Mouse (Mus musculus): ENCODE data around the gene P3h2. TPM values are rescaled to one million over a fixed set of nuclear protein-coding genes. Genes with fewer than 3 reads are reported as not detected.

The P3h2 gene
- 0.62 and 0.75 TPM in 2 replicates for polyA plus RNA-seq (2015; fragmentation: Nextera tagmentation; extraction: Ambion mirVana)

GRCm38 (mm10) chr16:26105115-26105974 lies at the start of gene P3h2:
P3h2 (minus strand) TSS chr16:26105784.
- Histone ChIP-seq H3K27me3 (ENCODE audit: control insufficient read depth, insufficient read depth, low read depth, low read length) (peaks cover 2% of the 10 kb centered on the region; the same call in 1 of the 2 replicates), H3K27ac (ENCODE audit: low read length) (peak within 1 kb of the TSS; percentile 61), H3K4me1 (ENCODE audit: control insufficient read depth, insufficient read depth, low read length) (peaks cover 4% of the 10 kb centered on the region; the same call in 1 of the 2 replicates), H3K4me3 (ENCODE audit: low read depth, low read length) (peak within 1 kb of the TSS; percentile 81), H3K4me2 (ENCODE audit: low read length) (peak within 1 kb of the TSS; percentile 89), H3K9ac (ENCODE audit: low read depth, low read length) (peak within 1 kb of the TSS; percentile 86), H3K36me3 (ENCODE audit: control insufficient read depth, insufficient read depth, low read length) (no peaks in the 10 kb centered on the region), H3K9me3 (replicated peaks; ENCODE audit: control insufficient read depth, low read length, poor library complexity, severe bottlenecking) (no peaks in the 10 kb centered on the region)
- under 1% methylated on average over 84 of the region's 101 CpGs for WGBS
- ATAC-seq, result peak; percentile 96

GRCm38 (mm10) chr16:26152258-26152657 lies 46.7 kb upstream of the P3h2 start:
- Histone ChIP-seq H3K9me3 (replicated peaks; ENCODE audit: control insufficient read depth, low read length, poor library complexity, severe bottlenecking) (no peaks in the 10 kb centered on the region), H3K4me1 (ENCODE audit: control insufficient read depth, insufficient read depth, low read length) (no peaks in the 10 kb centered on the region), H3K27ac (ENCODE audit: low read length) (no peak overlapping the region), H3K36me3 (ENCODE audit: control insufficient read depth, insufficient read depth, low read length) (no peaks in the 10 kb centered on the region), H3K4me2 (ENCODE audit: low read length) (no peak overlapping the region), H3K4me3 (ENCODE audit: low read depth, low read length) (no peak overlapping the region), H3K27me3 (ENCODE audit: control insufficient read depth, insufficient read depth, low read depth, low read length) (no peaks in the 10 kb centered on the region), H3K9ac (ENCODE audit: low read depth, low read length) (no peak overlapping the region)
- ATAC-seq, result no peak
- 90% methylated on average over 2 of the region's 2 CpGs for WGBS

GRCm38 (mm10) chr16:26150943-26151342 lies 45.4 kb upstream of the P3h2 start:
- Histone ChIP-seq H3K4me3 (ENCODE audit: low read depth, low read length) (no peak overlapping the region), H3K4me1 (ENCODE audit: control insufficient read depth, insufficient read depth, low read length) (no peaks in the 10 kb centered on the region), H3K4me2 (ENCODE audit: low read length) (no peak overlapping the region), H3K27me3 (ENCODE audit: control insufficient read depth, insufficient read depth, low read depth, low read length) (no peaks in the 10 kb centered on the region), H3K27ac (ENCODE audit: low read length) (no peak overlapping the region), H3K9ac (ENCODE audit: low read depth, low read length) (no peak overlapping the region), H3K9me3 (replicated peaks; ENCODE audit: control insufficient read depth, low read length, poor library complexity, severe bottlenecking) (no peaks in the 10 kb centered on the region), H3K36me3 (ENCODE audit: control insufficient read depth, insufficient read depth, low read length) (no peaks in the 10 kb centered on the region)
- ATAC-seq, result no peak
- 69% methylated on average over 1 of the region's 1 CpGs for WGBS

GRCm38 (mm10) chr16:26146853-26147252 lies 41.3 kb upstream of the P3h2 start:
- no peaks in the 10 kb centered on the region for H3K9me3 ChIP-seq (replicated peaks; ENCODE audit: control insufficient read depth, low read length, poor library complexity, severe bottlenecking)
- 100% methylated on average over 1 of the region's 1 CpGs for WGBS
- no peaks in the 10 kb centered on the region for H3K27me3 ChIP-seq (ENCODE audit: control insufficient read depth, insufficient read depth, low read depth, low read length)
- H3K27ac ChIP-seq (ENCODE audit: low read length), result no peak overlapping the region
- H3K4me2 ChIP-seq (ENCODE audit: low read length), result no peak overlapping the region
- no peaks in the 10 kb centered on the region for H3K36me3 ChIP-seq (ENCODE audit: control insufficient read depth, insufficient read depth, low read length)
- no peaks in the 10 kb centered on the region for H3K4me1 ChIP-seq (ENCODE audit: control insufficient read depth, insufficient read depth, low read length)
- no peak overlapping the region for H3K4me3 ChIP-seq (ENCODE audit: low read depth, low read length)
- no peak for ATAC-seq
- no peak overlapping the region for H3K9ac ChIP-seq (ENCODE audit: low read depth, low read length)

- H3K4me2 ChIP-seq (ENCODE audit: low read length), result no peak overlapping the region
- no peak overlapping the region for H3K4me3 ChIP-seq (ENCODE audit: low read depth, low read length)
- no peaks in the 10 kb centered on the region for H3K4me1 ChIP-seq (ENCODE audit: control insufficient read depth, insufficient read depth, low read length)
- no peak overlapping the region for H3K27ac ChIP-seq (ENCODE audit: low read length)
- no peaks in the 10 kb centered on the region for H3K9me3 ChIP-seq (replicated peaks; ENCODE audit: control insufficient read depth, low read length, poor library complexity, severe bottlenecking)
- WGBS, result 92% methylated on average over 1 of the region's 1 CpGs
- no peak overlapping the region for H3K9ac ChIP-seq (ENCODE audit: low read depth, low read length)
- H3K27me3 ChIP-seq (ENCODE audit: control insufficient read depth, insufficient read depth, low read depth, low read length), result no peaks in the 10 kb centered on the region
- no peaks in the 10 kb centered on the region for H3K36me3 ChIP-seq (ENCODE audit: control insufficient read depth, insufficient read depth, low read length)
- no peak for ATAC-seq
Observed at GRCm38 (mm10) chr16:26131126-26131525, 25.5 kb upstream of the P3h2 start.

- Histone ChIP-seq H3K27me3 (ENCODE audit: control insufficient read depth, insufficient read depth, low read depth, low read length) (peaks cover 2% of the 10 kb centered on the region; the same call in 1 of the 2 replicates), H3K9ac (ENCODE audit: low read depth, low read length) (no peak overlapping the region), H3K27ac (ENCODE audit: low read length) (no peak overlapping the region), H3K36me3 (ENCODE audit: control insufficient read depth, insufficient read depth, low read length) (no peaks in the 10 kb centered on the region), H3K4me1 (ENCODE audit: control insufficient read depth, insufficient read depth, low read length) (peaks cover 4% of the 10 kb centered on the region; the same call in 1 of the 2 replicates), H3K4me2 (ENCODE audit: low read length) (no peak overlapping the region), H3K9me3 (replicated peaks; ENCODE audit: control insufficient read depth, low read length, poor library complexity, severe bottlenecking) (no peaks in the 10 kb centered on the region), H3K4me3 (ENCODE audit: low read depth, low read length) (no peak overlapping the region)
- no peak for ATAC-seq
- 73% methylated on average over 5 of the region's 5 CpGs for WGBS
Observed at GRCm38 (mm10) chr16:26106618-26107017, 1.0 kb upstream of the P3h2 start.

- H3K27ac ChIP-seq (ENCODE audit: low read length), result peak overlapping the region; percentile 61; the same call in 1 of the 2 replicates
- peaks cover 4% of the 10 kb centered on the region; the same call in 1 of the 2 replicates for H3K4me1 ChIP-seq (ENCODE audit: control insufficient read depth, insufficient read depth, low read length)
- peak overlapping the region; percentile 81 for H3K4me3 ChIP-seq (ENCODE audit: low read depth, low read length)
- peak overlapping the region; percentile 86 for H3K9ac ChIP-seq (ENCODE audit: low read depth, low read length)
- H3K27me3 ChIP-seq (ENCODE audit: control insufficient read depth, insufficient read depth, low read depth, low read length), result peaks cover 2% of the 10 kb centered on the region; the same call in 1 of the 2 replicates
- H3K36me3 ChIP-seq (ENCODE audit: control insufficient read depth, insufficient read depth, low read length), result no peaks in the 10 kb centered on the region
- no peaks in the 10 kb centered on the region for H3K9me3 ChIP-seq (replicated peaks; ENCODE audit: control insufficient read depth, low read length, poor library complexity, severe bottlenecking)
- H3K4me2 ChIP-seq (ENCODE audit: low read length), result peak overlapping the region; percentile 89
- ATAC-seq, result peak; percentile 7; the same call in 1 of the 2 replicates
- 10% methylated on average over 5 of the region's 5 CpGs for WGBS
Observed at GRCm38 (mm10) chr16:26106041-26106617, 545 bp upstream of the P3h2 start.

GRCm38 (mm10) chr16:26104274-26104673 lies 1.3 kb downstream of the P3h2 start:
- 41% methylated on average over 4 of the region's 4 CpGs for WGBS
- Histone ChIP-seq H3K36me3 (ENCODE audit: control insufficient read depth, insufficient read depth, low read length) (no peaks in the 10 kb centered on the region), H3K9me3 (replicated peaks; ENCODE audit: control insufficient read depth, low read length, poor library complexity, severe bottlenecking) (no peaks in the 10 kb centered on the region), H3K4me2 (ENCODE audit: low read length) (peak overlapping the region; percentile 89), H3K4me3 (ENCODE audit: low read depth, low read length) (no peak overlapping the region), H3K9ac (ENCODE audit: low read depth, low read length) (no peak overlapping the region), H3K27ac (ENCODE audit: low read length) (no peak overlapping the region), H3K4me1 (ENCODE audit: control insufficient read depth, insufficient read depth, low read length) (peaks cover 4% of the 10 kb centered on the region; the same call in 1 of the 2 replicates), H3K27me3 (ENCODE audit: control insufficient read depth, insufficient read depth, low read depth, low read length) (peaks cover 2% of the 10 kb centered on the region; the same call in 1 of the 2 replicates)
- ATAC-seq, result no peak

GRCm38 (mm10) chr16:26102856-26103255 lies 2.7 kb downstream of the P3h2 start:
- WGBS, result 92% methylated on average over 2 of the region's 2 CpGs

More at GRCm38 (mm10) chr16:26102856-26103255, 2.7 kb downstream of the P3h2 start:
- H3K27me3 ChIP-seq (ENCODE audit: control insufficient read depth, insufficient read depth, low read depth, low read length), result peaks cover 2% of the 10 kb centered on the region; the same call in 1 of the 2 replicates
- H3K4me2 ChIP-seq (ENCODE audit: low read length), result no peak overlapping the region
- H3K27ac ChIP-seq (ENCODE audit: low read length), result no peak overlapping the region
- no peak overlapping the region for H3K4me3 ChIP-seq (ENCODE audit: low read depth, low read length)
- H3K9ac ChIP-seq (ENCODE audit: low read depth, low read length), result no peak overlapping the region
- ATAC-seq, result no peak
- H3K4me1 ChIP-seq (ENCODE audit: control insufficient read depth, insufficient read depth, low read length), result peaks cover 4% of the 10 kb centered on the region; the same call in 1 of the 2 replicates
- H3K9me3 ChIP-seq (replicated peaks; ENCODE audit: control insufficient read depth, low read length, poor library complexity, severe bottlenecking), result no peaks in the 10 kb centered on the region
- no peaks in the 10 kb centered on the region for H3K36me3 ChIP-seq (ENCODE audit: control insufficient read depth, insufficient read depth, low read length)

Measured in midbrain, embryonic 16.5 days (tissue).